Mouse (Mus musculus) embryonic fibroblast, embryonic 13.5 days (primary cell): Measurements from ENCODE around the gene Coq8a. TPM values are rescaled to one million over a fixed set of nuclear protein-coding genes. Genes with fewer than 3 reads are reported as not detected.

Experiments used
- H3K27ac ChIP-seq: 2 replicates; pipeline ENCODE4 v1.5.1; 2012; ENCODE audit warnings: low read length, control low read depth, inconsistent platforms; ENCODE audit not compliant: insufficient read depth
- H3K4me1 ChIP-seq: 2 replicates; pipeline ENCODE4 v1.6.1; 2011; ENCODE audit warnings: low read length; ENCODE audit not compliant: control insufficient read depth, insufficient read depth
- H3K4me3 ChIP-seq: 2 replicates; pipeline ENCODE4 v1.5.1; 2011; ENCODE audit warnings: mild to moderate bottlenecking, control low read depth, low read length; ENCODE audit not compliant: insufficient read depth
- CTCF ChIP-seq: IDR thresholded peaks from 2 replicates; pipeline ENCODE4 v1.5.1; 2011; ENCODE audit warnings: mild to moderate bottlenecking, control low read depth, low read length, moderate library complexity, borderline replicate concordance; ENCODE audit not compliant: insufficient read depth
- POLR2A ChIP-seq: IDR thresholded peaks from 2 replicates; pipeline ENCODE4 v1.6.1; 2011; ENCODE audit warnings: low read depth, mild to moderate bottlenecking, control low read depth, low read length, moderate library complexity
- polyA plus RNA-seq: library from polyadenylated mRNA; stranded (reverse); fragments of >200 nt; gene quantifications from 2 replicates; pipeline ENCODE4 v1.2.4, GENCODE M21; 2011; ENCODE audit warnings: low read depth; ENCODE audit not compliant: missing spikeins, insufficient read length

Coq8a gene
- 1.5 and 3.3 TPM in 2 replicates for polyA plus RNA-seq

GRCm38 (mm10) chr1:180198959-180199714 is at the start of gene Coq8a:
TSS of gene Coq8a (minus strand) at chr1:180199602.
- H3K27ac ChIP-seq: no peak within 1 kb of the TSS
- H3K4me3 ChIP-seq: no peak within 1 kb of the TSS
- TF ChIP-seq CTCF (no peak), POLR2A (no peak)
- H3K4me1 ChIP-seq: 0 out of 2 replicates have a peak, but pooled peaks cover 3% of the 10 kb centered on the region

DNA sequence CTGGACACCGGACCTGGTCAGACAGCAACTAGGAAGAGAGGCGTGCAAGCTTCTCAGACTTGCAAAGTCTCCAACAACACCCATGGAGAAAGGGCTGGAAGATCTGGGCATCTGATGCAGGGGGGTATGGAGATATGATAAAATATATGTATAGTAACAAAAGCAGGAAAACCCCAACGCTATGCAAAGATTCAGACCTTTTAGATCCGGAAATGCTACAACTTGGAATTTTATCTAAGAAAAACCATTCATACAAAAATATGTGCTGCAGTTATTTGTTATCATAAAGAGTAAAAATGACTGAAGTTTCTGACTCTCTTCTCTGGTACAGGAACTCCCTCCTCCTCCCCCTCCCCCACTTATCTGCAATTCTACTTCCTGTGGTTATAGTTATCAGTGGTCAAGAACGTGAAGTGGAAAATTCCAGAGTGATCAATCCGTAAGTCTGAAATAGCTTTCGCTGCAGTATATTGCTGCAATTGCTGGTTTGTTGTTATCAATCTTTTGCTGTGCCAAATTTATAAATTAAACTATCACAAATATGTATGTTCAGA is 49.3 kb upstream of the Coq8a start:
- no peak overlapping the region for H3K4me3 ChIP-seq
- no peak for TF ChIP-seq POLR2A
- no peak for TF ChIP-seq CTCF
- H3K27ac ChIP-seq: no peak overlapping the region
- peaks cover 6% of the 10 kb centered on the region; the same call in 1 of the 2 replicates for H3K4me1 ChIP-seq

GRCm38 (mm10) chr1:180247901-180248300 is 48.5 kb upstream of the Coq8a start:
- no peak for TF ChIP-seq CTCF
- no peak for TF ChIP-seq POLR2A
- peaks cover 6% of the 10 kb centered on the region; the same call in 1 of the 2 replicates for H3K4me1 ChIP-seq
- H3K27ac ChIP-seq: no peak overlapping the region
- H3K4me3 ChIP-seq: no peak overlapping the region

- TF ChIP-seq POLR2A (no peak), CTCF (no peak)
Measured at GRCm38 (mm10) chr1:180245741-180246507, 46.5 kb upstream of the Coq8a start.

DNA sequence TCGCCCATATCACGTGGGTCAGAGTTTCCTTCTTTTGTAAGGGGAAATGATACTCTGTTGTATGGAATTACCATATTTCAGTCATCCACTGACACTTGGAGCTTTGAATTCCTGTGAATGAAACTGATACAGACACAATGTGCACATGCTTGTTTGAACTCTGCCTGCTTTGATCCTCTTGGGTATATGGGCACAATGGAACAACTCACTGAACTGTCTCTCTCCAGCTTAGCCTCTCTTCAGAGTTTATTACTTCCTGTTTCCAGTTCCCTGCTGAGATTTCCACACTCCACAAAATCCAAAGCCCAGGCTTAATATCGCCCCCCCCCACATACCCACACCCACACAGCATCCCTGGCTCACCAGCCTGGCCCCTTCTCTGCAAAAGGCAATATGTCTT is 32.3 kb upstream of the Coq8a start:
- H3K4me3 ChIP-seq: no peak overlapping the region
- no peaks in the 10 kb centered on the region for H3K4me1 ChIP-seq
- TF ChIP-seq CTCF (no peak), POLR2A (no peak)
- no peak overlapping the region for H3K27ac ChIP-seq

More at GRCm38 (mm10) chr1:180245741-180246507, 46.5 kb upstream of the Coq8a start:
- no peak overlapping the region for H3K4me3 ChIP-seq
- H3K27ac ChIP-seq: no peak overlapping the region
- peaks cover 6% of the 10 kb centered on the region; the same call in 1 of the 2 replicates for H3K4me1 ChIP-seq

- TF ChIP-seq POLR2A (no peak), CTCF (no peak)
- Histone ChIP-seq H3K27ac (no peak overlapping the region), H3K4me3 (no peak overlapping the region), H3K4me1 (no peaks in the 10 kb centered on the region)
Measured at GRCm38 (mm10) chr1:180230580-180230979, 31.2 kb upstream of the Coq8a start.

GRCm38 (mm10) chr1:180229906-180230305 is 30.5 kb upstream of the Coq8a start:
- Histone ChIP-seq H3K4me1 (no peaks in the 10 kb centered on the region), H3K27ac (no peak overlapping the region), H3K4me3 (no peak overlapping the region)
- TF ChIP-seq POLR2A (no peak), CTCF (no peak)

DNA sequence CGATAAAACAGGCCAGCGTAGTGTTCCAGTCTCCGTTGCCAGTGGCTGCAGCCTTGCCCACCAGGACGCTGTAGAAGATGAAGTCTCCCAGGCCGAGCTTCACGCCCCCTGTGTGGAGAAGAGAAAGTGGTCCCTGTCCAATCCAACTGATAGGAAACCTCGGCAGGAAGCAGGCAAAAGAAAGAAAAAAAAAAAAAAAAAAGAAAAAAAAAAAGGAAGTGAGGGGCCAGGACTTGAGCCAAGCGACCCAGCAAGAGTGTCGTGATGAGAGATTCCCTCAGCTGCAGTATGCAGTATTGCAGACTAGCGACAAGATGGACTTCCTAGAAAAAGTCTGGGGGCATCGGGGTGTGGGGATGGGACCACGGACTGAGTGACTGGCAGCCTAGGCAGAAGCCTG is 29.5 kb upstream of the Coq8a start:
- no peak for TF ChIP-seq CTCF
- TF ChIP-seq POLR2A: no peak
- H3K4me3 ChIP-seq: no peak overlapping the region
- no peak overlapping the region for H3K27ac ChIP-seq
- H3K4me1 ChIP-seq: no peaks in the 10 kb centered on the region

- no peak overlapping the region for H3K27ac ChIP-seq
Measured at GRCm38 (mm10) chr1:180226766-180227165, 27.4 kb upstream of the Coq8a start.

More at GRCm38 (mm10) chr1:180226766-180227165, 27.4 kb upstream of the Coq8a start:
- Histone ChIP-seq H3K4me1 (no peaks in the 10 kb centered on the region), H3K4me3 (no peak overlapping the region)
- no peak for TF ChIP-seq CTCF
